Mouse (Mus musculus) midbrain, embryonic 13.5 days (tissue): Measurements from ENCODE around the gene Mettl5. TPM values are rescaled to one million over a fixed set of nuclear protein-coding genes. Genes with fewer than 3 reads are reported as not detected.
"Not testable (repeated sequence)": the region's sequence is repeated elsewhere in the genome, so short reads cannot be mapped to it uniquely, and the experiment has no call there.

Experiments used
- ATAC-seq: fragments of 200-750 bp; cut with Nextera tagmentation; 2 replicates; pipeline ENCODE4 v1.8.0; 2017; ENCODE audit warnings: mild to moderate bottlenecking, moderate TSS enrichment, moderate library complexity
- H3K27ac ChIP-seq: fragments of 300-500 bp; sonication (generic); 2 replicates; pipeline ENCODE4 v1.5.1; 2015; ENCODE audit warnings: inconsistent platforms, mild to moderate bottlenecking, moderate library complexity
- H3K27me3 ChIP-seq: fragments of 300-500 bp; sonication (generic); 2 replicates; pipeline ENCODE4 v1.6.1; 2015; ENCODE audit warnings: mild to moderate bottlenecking, inconsistent platforms
- H3K36me3 ChIP-seq: fragments of 300-500 bp; sonication (generic); 2 replicates; pipeline ENCODE4 v1.6.1; 2015; ENCODE audit warnings: mild to moderate bottlenecking, inconsistent platforms
- H3K4me1 ChIP-seq: fragments of 300-500 bp; sonication (generic); replicated peaks from 2 replicates; pipeline ENCODE4 v1.6.1; 2015; ENCODE audit warnings: inconsistent platforms
- H3K4me2 ChIP-seq: fragments of 300-500 bp; sonication (generic); replicated peaks from 2 replicates; pipeline ENCODE4 v1.6.1; 2015; ENCODE audit warnings: moderate library complexity, mild to moderate bottlenecking, inconsistent platforms
- H3K4me3 ChIP-seq: fragments of 300-500 bp; sonication (generic); replicated peaks from 2 replicates; pipeline ENCODE4 v1.5.1; 2015; ENCODE audit warnings: mild to moderate bottlenecking, inconsistent platforms
- H3K9ac ChIP-seq: fragments of 300-500 bp; sonication (generic); replicated peaks from 2 replicates; pipeline ENCODE4 v1.6.1; 2015; ENCODE audit warnings: mild to moderate bottlenecking, inconsistent platforms
- H3K9me3 ChIP-seq: fragments of 300-500 bp; sonication (generic); 2 replicates; pipeline ENCODE4 v1.6.1; 2016; ENCODE audit warnings: mild to moderate bottlenecking, inconsistent platforms
- WGBS: fragments of 180-500 bp; shearing (Covaris S2); methylation state at CpG from one replicate; pipeline ENCODE4 v1.1.7; 2015; 5-methylcytosine and 5-hydroxymethylcytosine counted together
- polyA plus RNA-seq: library from polyadenylated mRNA; unstranded; fragments of >200 nt; fragmentation: Nextera tagmentation; extraction: Ambion mirVana; gene quantifications from 2 replicates; pipeline ENCODE4 v1.2.1, GENCODE M21; 2015

The Mettl5 gene
- 33.2 and 35.1 TPM in 2 replicates for polyA plus RNA-seq

DNA sequence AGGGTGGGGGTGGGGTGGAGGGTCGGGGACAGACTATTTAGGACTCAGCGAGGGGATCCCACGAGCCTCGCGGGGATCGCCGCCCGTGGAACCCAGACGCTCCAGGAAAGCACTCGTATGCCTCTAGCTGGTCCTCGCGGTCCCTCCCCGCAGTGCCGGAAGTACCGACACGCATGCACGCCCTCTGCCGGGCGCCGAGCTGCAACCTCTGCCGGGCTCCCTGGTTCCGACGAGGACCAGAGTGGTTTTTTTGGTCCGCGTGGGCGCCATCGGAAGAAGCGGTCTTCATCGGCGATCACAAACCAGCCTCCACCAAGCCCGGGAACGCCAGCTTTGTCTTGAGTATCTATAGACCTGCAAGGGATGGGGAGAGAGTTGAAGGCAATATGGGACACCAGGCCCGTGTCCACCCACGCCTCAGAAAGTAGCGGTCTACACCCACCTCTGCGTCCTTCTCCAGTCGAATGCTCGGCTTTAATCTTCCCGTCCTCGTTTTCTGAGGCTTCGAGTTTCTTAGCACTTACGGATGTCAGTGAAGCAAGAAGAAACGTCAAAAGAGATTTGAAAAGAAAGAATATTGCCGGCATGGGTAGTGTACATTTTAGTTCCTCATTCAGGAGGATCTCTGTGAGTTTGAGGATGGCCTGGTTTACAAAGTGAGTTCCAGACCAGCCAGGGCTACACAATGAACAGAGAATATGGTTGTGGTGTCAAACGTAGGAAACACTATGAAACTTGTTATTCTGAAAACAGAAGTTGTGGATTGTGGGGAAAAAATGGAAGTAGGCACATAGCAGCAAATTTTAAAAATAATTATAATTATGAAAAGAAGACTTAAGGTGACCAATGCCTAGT, at the start of gene Mettl5:
Mettl5 (minus strand) TSS at position 165 of the 855 bp plus-strand sequence.
- Histone ChIP-seq H3K27ac (no peak within 1 kb of the TSS), H3K36me3 (no peaks in the 10 kb centered on the region), H3K4me3 (peak within 1 kb of the TSS; percentile 62), H3K4me2 (peak within 1 kb of the TSS; percentile 67), H3K27me3 (no peaks in the 10 kb centered on the region), H3K4me1 (peaks cover 12% of the 10 kb centered on the region), H3K9ac (peak within 1 kb of the TSS; percentile 73), H3K9me3 (no peaks in the 10 kb centered on the region)
- ATAC-seq: peak; percentile 94
- WGBS: 2% methylated on average over 45 of the region's 45 CpGs

GRCm38 (mm10) chr2:69924943-69925342, 39.5 kb upstream of the Mettl5 start:
- H3K27me3 ChIP-seq: no peaks in the 10 kb centered on the region
- no peak for ATAC-seq
- no peaks in the 10 kb centered on the region for H3K9me3 ChIP-seq
- H3K36me3 ChIP-seq: peaks cover 36% of the 10 kb centered on the region
- H3K4me3 ChIP-seq: no peak overlapping the region
- H3K4me1 ChIP-seq: no peaks in the 10 kb centered on the region
- H3K4me2 ChIP-seq: no peak overlapping the region
- WGBS: 93% methylated on average over 3 of the region's 3 CpGs
- no peak overlapping the region for H3K9ac ChIP-seq
- H3K27ac ChIP-seq: no peak overlapping the region

GRCm38 (mm10) chr2:69917301-69917700, 31.9 kb upstream of the Mettl5 start:
- no peak overlapping the region for H3K4me3 ChIP-seq
- no peaks in the 10 kb centered on the region for H3K9me3 ChIP-seq
- 0 out of 2 replicates have a peak, but pooled peaks cover 2% of the 10 kb centered on the region for H3K4me1 ChIP-seq
- no peaks in the 10 kb centered on the region for H3K27me3 ChIP-seq
- 95% methylated on average over 3 of the region's 3 CpGs for whole genome bisulfite sequencing
- H3K4me2 ChIP-seq: no peak overlapping the region
- ATAC-seq: no peak
- no peak overlapping the region for H3K9ac ChIP-seq
- peaks cover 29% of the 10 kb centered on the region for H3K36me3 ChIP-seq
- H3K27ac ChIP-seq: no peak overlapping the region

DNA sequence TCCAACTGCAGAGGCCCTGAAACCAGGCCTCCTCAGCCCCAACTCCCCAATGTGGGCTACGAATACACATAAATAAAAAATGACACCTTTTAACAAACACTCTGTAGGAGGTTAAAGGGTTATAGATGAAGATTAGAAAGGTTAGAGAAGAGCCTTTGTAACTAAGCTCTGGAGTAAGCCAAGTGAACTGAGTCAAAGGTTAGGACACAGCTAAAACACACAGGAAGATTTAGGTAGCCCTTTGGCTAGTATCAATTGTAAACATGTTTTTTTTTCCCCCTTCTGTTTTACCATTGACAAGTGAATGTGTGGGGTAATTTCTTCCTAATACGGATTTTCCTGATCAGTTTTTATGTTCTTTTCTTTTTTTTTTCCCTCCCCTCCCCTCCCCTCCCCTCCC, 27.4 kb upstream of the Mettl5 start:
- Histone ChIP-seq H3K4me3 (no peak overlapping the region), H3K9ac (no peak overlapping the region), H3K27ac (no peak overlapping the region), H3K36me3 (peaks cover 16% of the 10 kb centered on the region), H3K4me2 (no peak overlapping the region), H3K4me1 (0 out of 2 replicates have a peak, but pooled peaks cover 2% of the 10 kb centered on the region), H3K27me3 (no peaks in the 10 kb centered on the region), H3K9me3 (no peaks in the 10 kb centered on the region)
- no peak for ATAC-seq
- WGBS: 49% methylated on average over 2 of the region's 2 CpGs

DNA sequence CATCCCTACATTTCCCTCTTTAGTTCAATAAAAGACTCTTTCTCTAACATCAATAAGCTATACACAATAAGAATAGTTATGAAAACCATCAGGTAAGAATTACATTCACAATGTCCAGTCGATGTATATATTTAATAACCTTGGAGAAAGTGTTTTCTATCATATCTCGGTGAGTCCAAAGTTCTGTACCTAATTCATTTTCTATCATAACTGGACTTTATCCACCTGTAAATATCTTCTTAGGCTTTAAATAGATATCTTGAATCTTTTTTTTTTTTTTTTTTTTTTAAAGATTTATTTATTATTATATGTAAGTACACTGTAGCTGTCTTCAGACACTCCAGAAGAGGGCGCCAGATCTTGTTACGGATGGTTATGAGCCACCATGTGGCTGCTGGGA, 22.0 kb upstream of the Mettl5 start:
- H3K36me3 ChIP-seq, H3K4me1 ChIP-seq, H3K27ac ChIP-seq, H3K9me3 ChIP-seq, H3K4me2 ChIP-seq, ATAC-seq, H3K27me3 ChIP-seq, H3K4me3 ChIP-seq, H3K9ac ChIP-seq: not testable (repeated sequence)
- WGBS: 88% methylated on average over 4 of the region's 4 CpGs

- WGBS: 99% methylated on average over 3 of the region's 3 CpGs
- peaks cover 16% of the 10 kb centered on the region for H3K4me1 ChIP-seq
- H3K4me3 ChIP-seq: no peak overlapping the region
- H3K9me3 ChIP-seq: no peaks in the 10 kb centered on the region
- H3K4me2 ChIP-seq: no peak overlapping the region
- H3K27me3 ChIP-seq: no peaks in the 10 kb centered on the region
- ATAC-seq: no peak
- H3K36me3 ChIP-seq: peaks cover 10% of the 10 kb centered on the region
- H3K9ac ChIP-seq: no peak overlapping the region
- no peak overlapping the region for H3K27ac ChIP-seq
Measured at GRCm38 (mm10) chr2:69903541-69903940, 18.1 kb upstream of the Mettl5 start.

GRCm38 (mm10) chr2:69897618-69898575, 12.5 kb upstream of the Mettl5 start:
- peak overlapping the region; percentile 91 for H3K4me2 ChIP-seq
- 0 out of 2 replicates have a peak, but pooled peaks cover 4% of the 10 kb centered on the region for H3K36me3 ChIP-seq
- peaks cover 21% of the 10 kb centered on the region for H3K4me1 ChIP-seq
- no peaks in the 10 kb centered on the region for H3K9me3 ChIP-seq
- peak; percentile 68 for ATAC-seq
- H3K4me3 ChIP-seq: peak overlapping the region; percentile 100
- H3K27ac ChIP-seq: peak overlapping the region; percentile 95
- H3K9ac ChIP-seq: peak overlapping the region; percentile 100
- under 1% methylated on average over 55 of the region's 55 CpGs for WGBS
- H3K27me3 ChIP-seq: no peaks in the 10 kb centered on the region

DNA sequence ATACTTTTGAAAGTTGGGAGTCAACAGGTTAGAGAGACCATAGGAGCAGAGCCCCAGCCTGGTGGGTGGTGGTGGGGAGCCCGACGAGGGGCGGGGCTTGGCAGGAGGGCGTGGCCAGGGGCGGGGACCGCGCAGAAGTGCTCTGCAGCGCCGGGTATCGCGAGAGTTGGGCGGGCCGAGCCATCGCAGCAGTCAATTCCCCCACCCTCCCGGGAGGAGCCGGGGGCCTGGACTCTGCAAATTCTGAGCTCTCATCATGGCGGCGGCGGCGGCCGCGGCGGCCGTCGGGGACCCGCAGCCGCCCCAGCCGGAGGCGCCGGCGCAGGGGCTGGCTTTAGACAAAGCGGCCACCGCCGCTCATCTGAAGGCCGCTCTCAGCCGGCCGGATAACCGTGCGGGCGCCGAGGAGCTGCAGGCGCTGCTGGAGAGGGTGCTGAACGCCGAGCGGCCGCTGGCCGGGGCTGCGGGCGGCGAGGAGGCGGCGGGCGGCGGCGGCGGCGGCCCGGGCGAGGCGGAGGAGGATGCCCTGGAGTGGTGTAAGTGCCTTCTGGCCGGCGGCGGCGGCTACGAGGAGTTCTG, 11.7 kb upstream of the Mettl5 start, which contains the start of gene Ubr3:
Ubr3 (plus strand) TSS at position 208 of the 579 bp plus-strand sequence.
- peak within 1 kb of the TSS; percentile 95 for H3K27ac ChIP-seq
- H3K9me3 ChIP-seq: no peaks in the 10 kb centered on the region
- H3K27me3 ChIP-seq: no peaks in the 10 kb centered on the region
- peak; percentile 97 for ATAC-seq
- under 1% methylated on average over 64 of the region's 65 CpGs for WGBS
- H3K9ac ChIP-seq: peak within 1 kb of the TSS; percentile 100
- H3K4me2 ChIP-seq: peak within 1 kb of the TSS; percentile 91
- peaks cover 21% of the 10 kb centered on the region for H3K4me1 ChIP-seq
- 0 out of 2 replicates have a peak, but pooled peaks cover 4% of the 10 kb centered on the region for H3K36me3 ChIP-seq
- H3K4me3 ChIP-seq: peak within 1 kb of the TSS; percentile 100

DNA sequence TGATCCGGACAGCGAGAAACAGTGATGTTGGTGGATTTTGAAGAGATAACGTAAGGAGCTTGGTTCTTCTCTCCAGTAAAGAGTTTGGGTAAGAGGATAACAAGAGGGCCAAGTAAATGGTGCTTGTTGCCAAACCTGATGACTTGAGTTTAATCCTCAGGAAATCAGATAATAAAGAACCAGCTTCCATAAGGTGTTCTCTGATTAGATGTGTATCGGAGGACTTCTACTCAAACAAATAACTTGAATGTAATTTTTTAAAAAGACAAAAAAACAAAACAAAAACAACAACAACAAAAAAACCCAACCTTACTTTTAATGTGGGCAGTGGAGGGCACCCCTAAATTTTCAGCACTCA, 10.8 kb upstream of the Mettl5 start:
- Histone ChIP-seq H3K4me2 (no peak overlapping the region), H3K27ac (no peak overlapping the region), H3K4me1 (peaks cover 21% of the 10 kb centered on the region), H3K27me3 (no peaks in the 10 kb centered on the region), H3K9me3 (no peaks in the 10 kb centered on the region), H3K9ac (no peak overlapping the region), H3K36me3 (0 out of 2 replicates have a peak, but pooled peaks cover 4% of the 10 kb centered on the region), H3K4me3 (no peak overlapping the region)
- 92% methylated on average over 4 of the region's 4 CpGs for WGBS
- no peak for ATAC-seq

DNA sequence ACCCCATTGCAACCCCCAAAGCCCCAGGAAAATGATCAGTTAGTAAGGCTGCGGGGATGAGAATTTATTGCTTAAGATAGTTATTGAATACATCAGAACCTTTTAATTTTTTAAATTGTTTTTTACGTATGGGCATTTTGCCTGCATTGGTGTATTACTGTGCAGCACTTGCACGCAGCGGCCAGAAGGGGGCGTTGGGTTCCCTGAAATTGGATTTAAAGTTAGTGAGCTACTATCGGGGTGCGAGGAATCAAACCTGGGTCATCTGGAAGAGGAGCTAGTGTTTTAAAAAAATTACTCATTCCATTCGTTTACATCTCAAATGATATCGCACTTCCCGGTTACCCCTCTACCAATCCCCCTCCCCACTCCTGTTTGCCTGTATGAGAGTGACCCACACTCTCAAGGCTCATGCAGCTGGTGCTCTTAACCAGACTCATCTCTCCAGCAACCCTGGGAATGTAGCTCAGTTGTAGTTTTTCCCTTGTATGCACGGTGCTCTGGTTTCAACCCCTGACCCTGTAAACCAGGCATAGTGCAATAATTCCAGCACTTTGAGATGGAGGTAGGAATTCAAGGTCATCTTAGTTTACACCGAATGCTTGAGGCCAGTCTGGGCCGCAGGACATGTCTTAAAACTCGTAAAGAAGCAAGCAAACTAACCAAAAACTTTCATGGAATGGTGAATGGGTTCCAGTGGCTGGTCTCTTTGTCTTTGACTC, 10.2 kb upstream of the Mettl5 start:
- 60% methylated on average over 14 of the region's 14 CpGs for WGBS
- no peak for ATAC-seq

DNA sequence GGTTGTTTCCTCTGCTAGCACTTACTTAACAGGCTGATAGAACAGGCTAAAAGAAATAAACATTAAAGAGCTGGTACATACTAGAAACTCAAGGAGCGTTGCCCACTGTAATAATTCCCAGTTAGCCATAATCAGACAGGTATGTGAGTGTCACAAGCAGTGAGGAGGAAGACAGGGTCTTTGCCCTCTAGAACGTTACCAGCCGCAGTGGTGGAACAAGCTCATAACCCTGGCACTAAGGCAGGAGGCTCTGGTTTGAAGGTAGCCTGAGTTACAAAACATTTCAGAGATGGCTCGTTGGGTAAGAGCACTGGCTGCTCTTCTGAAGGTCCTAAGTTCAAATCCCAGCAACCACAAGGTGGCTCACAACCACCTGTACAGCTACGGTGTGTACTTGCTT, 8.5 kb upstream of the Mettl5 start:
- no peak overlapping the region for H3K4me3 ChIP-seq
- no peak overlapping the region for H3K4me2 ChIP-seq
- H3K9me3 ChIP-seq: no peaks in the 10 kb centered on the region
- peaks cover 9% of the 10 kb centered on the region for H3K4me1 ChIP-seq
- no peak for ATAC-seq
- no peak overlapping the region for H3K9ac ChIP-seq
- no peaks in the 10 kb centered on the region for H3K36me3 ChIP-seq
- whole genome bisulfite sequencing: 84% methylated on average over 5 of the region's 5 CpGs
- H3K27ac ChIP-seq: no peak overlapping the region
- no peaks in the 10 kb centered on the region for H3K27me3 ChIP-seq

More for the DNA sequence above, 10.2 kb upstream of the Mettl5 start:
- Histone ChIP-seq H3K9ac (no peak overlapping the region), H3K9me3 (no peaks in the 10 kb centered on the region), H3K36me3 (no peaks in the 10 kb centered on the region), H3K4me1 (peaks cover 21% of the 10 kb centered on the region), H3K4me2 (no peak overlapping the region), H3K27me3 (no peaks in the 10 kb centered on the region), H3K27ac (no peak overlapping the region), H3K4me3 (no peak overlapping the region)
